Mouse (Mus musculus) c-Kit-positive CD71-negative TER-119-negative erythroid progenitor cells, embryonic 14.5 days (primary cell): ENCODE data around the gene H2-M10.6.

Experiments used
- DNase-seq: peaks from one replicate; pipeline ENCODE4 v3.0.0-alpha.2; 2013; ENCODE audit warnings: low read depth

The H2-M10.6 gene

DNA sequence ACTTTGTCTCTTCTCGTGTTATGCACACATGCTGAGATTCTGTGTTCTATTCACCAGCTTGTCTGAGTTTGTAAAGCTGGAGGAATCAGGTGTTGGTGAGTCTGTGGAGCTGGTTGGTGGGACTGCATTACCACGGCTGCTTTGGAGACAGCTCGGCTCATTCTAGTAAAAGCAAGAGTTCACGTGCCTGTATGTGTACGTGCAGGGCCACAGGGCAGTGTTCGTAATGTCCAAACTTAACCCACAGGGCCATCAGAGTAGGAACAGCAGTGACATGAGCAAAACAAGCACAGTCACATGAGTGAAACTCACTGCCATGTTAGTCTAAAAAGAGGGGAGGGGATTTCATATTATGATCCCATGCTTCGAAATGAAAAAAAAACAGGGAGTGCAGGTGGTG, 31.7 kb downstream of the H2-M10.6 start:
- no peak for DNase-seq

GRCm38 (mm10) chr17:36844286-36844719, 32.3 kb downstream of the H2-M10.6 start:
- DNase-seq: no peak

GRCm38 (mm10) chr17:36844725-36845124, 32.8 kb downstream of the H2-M10.6 start:
- no peak for DNase-seq

- no peak for DNase-seq
Observed at GRCm38 (mm10) chr17:36848911-36849310, 36.9 kb downstream of the H2-M10.6 start.

DNA sequence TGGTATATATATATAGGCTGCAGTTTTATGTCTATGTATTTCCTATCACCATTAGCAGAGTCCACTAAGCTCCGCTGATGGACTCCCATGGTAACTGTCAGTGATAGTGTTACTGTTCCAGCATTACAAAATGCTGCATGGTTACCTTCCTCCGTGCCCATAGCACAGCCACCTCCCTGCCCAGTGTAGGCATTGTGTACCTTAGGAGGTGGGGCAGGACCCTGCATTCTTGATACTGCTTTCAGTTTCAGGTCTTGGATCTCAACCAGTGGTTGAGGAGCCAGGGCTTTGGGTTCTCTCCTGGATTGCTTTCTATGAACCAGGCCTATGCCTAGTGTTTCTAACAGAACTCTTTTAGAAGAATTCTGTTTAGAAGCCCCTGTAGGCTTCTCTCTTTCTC, 38.0 kb downstream of the H2-M10.6 start:
- DNase-seq: no peak

DNA sequence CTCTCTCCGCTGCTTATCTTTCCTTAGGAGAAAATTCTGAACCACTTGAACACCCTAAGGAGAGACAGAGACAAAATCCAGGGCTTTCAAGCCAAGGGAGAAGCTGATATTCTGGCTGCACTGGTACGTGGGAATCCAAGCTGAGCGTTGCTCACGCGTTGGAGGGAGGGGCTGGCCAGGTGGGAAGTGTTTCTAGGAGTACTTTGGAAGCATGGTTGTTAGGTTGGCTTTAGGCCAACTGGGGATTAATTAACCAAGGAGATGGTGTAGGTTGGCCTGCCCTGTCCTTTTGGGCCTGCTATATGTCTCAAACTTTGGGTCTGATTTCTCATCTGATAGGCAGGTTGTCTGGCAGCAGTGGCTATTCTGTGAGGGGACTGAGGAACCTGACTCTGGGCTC, 39.2 kb downstream of the H2-M10.6 start:
- DNase-seq: no peak

- no peak for DNase-seq
Observed at GRCm38 (mm10) chr17:36851627-36852026, 39.7 kb downstream of the H2-M10.6 start.

GRCm38 (mm10) chr17:36855484-36855883, 43.5 kb downstream of the H2-M10.6 start:
- no peak for DNase-seq

DNA sequence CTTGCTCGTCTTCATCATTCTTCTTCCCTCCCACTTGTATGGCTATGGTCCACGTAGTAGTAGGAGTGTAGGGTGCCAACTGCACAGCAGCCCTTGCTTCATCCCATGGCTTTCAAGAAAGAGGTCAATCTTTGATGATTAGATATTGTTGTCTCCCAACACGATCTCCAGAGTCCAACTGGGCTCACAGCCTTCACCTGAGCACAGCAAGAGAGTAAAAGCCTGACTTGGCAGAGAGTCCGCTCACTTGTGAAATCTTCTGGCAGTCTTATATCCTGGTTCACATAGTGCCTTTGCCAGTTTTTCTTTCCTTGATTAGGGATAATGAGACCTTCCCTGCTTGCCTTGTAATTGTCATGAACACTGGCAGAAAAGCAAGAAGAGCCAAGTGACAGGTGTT, 44.3 kb downstream of the H2-M10.6 start:
- no peak for DNase-seq

- no peak for DNase-seq
Observed at GRCm38 (mm10) chr17:36858181-36858580, 46.2 kb downstream of the H2-M10.6 start.

DNA sequence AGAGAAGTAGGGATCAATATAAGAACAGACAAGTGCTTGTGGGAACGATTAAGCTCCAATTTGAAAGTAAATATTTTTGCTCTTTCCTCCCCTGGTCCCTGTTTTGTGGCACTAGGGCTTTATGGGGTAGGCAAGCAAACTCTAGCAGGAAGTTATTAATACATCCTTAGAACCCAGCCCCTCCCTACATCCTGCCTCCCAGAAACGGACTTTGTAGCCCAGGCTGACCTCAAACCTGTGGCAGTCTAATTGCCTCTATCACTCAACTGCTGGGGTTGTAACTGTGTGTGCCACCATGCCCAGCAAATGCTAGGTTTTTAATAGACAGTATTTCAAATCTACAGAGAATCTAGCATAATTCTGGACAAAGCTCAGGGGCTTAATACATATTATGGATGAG, 49.7 kb downstream of the H2-M10.6 start:
- DNase-seq: no peak
